Mouse (Mus musculus) thymus, adult 2 months (tissue): ENCODE results near the gene Wdr26.

Source experiments
- CTCF ChIP-seq: fragments of 200-500 bp; IDR thresholded peaks from 2 replicates; pipeline ENCODE4 v1.5.1; 2012; ENCODE audit warnings: mild to moderate bottlenecking, control low read depth, low read length, moderate library complexity, borderline replicate concordance; ENCODE audit not compliant: control insufficient read depth, poor library complexity, insufficient read depth; ENCODE audit errors: extremely low read depth
- POLR2A ChIP-seq: fragments of 200-500 bp; IDR thresholded peaks from 2 replicates; pipeline ENCODE4 v1.6.1; 2012; ENCODE audit warnings: mild to moderate bottlenecking, low read length, control low read depth, moderate library complexity; ENCODE audit not compliant: control insufficient read depth, poor library complexity, insufficient read depth; ENCODE audit errors: extremely low read depth

DNA sequence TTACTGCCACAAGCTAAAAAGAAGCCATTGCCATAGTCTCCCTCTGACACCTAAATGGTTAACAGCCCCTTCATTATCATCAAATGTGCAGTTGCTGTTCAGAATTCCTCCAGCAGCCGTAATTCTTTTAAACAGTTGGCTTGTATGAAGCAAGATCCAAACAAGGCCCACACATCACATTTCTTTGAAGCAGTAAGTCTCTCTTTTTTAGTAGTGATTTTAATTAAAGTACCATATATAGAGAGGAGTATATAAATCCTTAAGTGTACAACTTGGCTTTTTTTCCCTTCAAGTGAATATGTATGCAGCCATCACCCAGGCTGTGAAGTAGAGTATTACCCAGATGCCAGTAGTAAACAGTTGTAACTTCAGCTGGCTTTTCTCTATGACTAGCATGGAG is 10.2 kb upstream of the Wdr26 start:
- TF ChIP-seq POLR2A (no peak), CTCF (no peak)
